Mouse (Mus musculus): ENCODE results near the gene Arid5a. TPM values are rescaled to one million over a fixed set of nuclear protein-coding genes. Genes with fewer than 3 reads are reported as not detected.

The Arid5a gene
- total RNA-seq, 2 experiments from 2014 or later: 33.9 to 42.2 TPM

- no peak for ATAC-seq (replicated peaks; ENCODE audit: poor library complexity, severe bottlenecking)
Observed at GRCm38 (mm10) chr1:36281849-36282248, 25.7 kb upstream of the Arid5a start.

GRCm38 (mm10) chr1:36293470-36293869 lies 14.1 kb upstream of the Arid5a start:
- no peak for ATAC-seq (replicated peaks; ENCODE audit: poor library complexity, severe bottlenecking)

GRCm38 (mm10) chr1:36294402-36294801 lies 13.1 kb upstream of the Arid5a start:
- ATAC-seq (replicated peaks; ENCODE audit: poor library complexity, severe bottlenecking): no peak

GRCm38 (mm10) chr1:36296466-36297149 lies 10.9 kb upstream of the Arid5a start:
- peak; percentile 75 for ATAC-seq (replicated peaks; ENCODE audit: poor library complexity, severe bottlenecking)

- ATAC-seq (replicated peaks; ENCODE audit: poor library complexity, severe bottlenecking): no peak
Observed at GRCm38 (mm10) chr1:36298107-36298506, 9.4 kb upstream of the Arid5a start.

- ATAC-seq (replicated peaks; ENCODE audit: poor library complexity, severe bottlenecking): no peak
Observed at GRCm38 (mm10) chr1:36299126-36299525, 8.4 kb upstream of the Arid5a start.

GRCm38 (mm10) chr1:36299676-36300075 lies 7.9 kb upstream of the Arid5a start:
- ATAC-seq (replicated peaks; ENCODE audit: poor library complexity, severe bottlenecking): no peak

GRCm38 (mm10) chr1:36300486-36300885 lies 7.0 kb upstream of the Arid5a start:
- no peak for ATAC-seq (replicated peaks; ENCODE audit: poor library complexity, severe bottlenecking)

GRCm38 (mm10) chr1:36302273-36302672 lies 5.3 kb upstream of the Arid5a start:
- no peak for ATAC-seq (replicated peaks; ENCODE audit: poor library complexity, severe bottlenecking)

- ATAC-seq (replicated peaks; ENCODE audit: poor library complexity, severe bottlenecking): no peak
Observed at GRCm38 (mm10) chr1:36302957-36303356, 4.6 kb upstream of the Arid5a start.

GRCm38 (mm10) chr1:36303381-36304320 lies 3.9 kb upstream of the Arid5a start:
- ATAC-seq (replicated peaks; ENCODE audit: poor library complexity, severe bottlenecking): 0 out of 2 replicates have a peak, but pooled peaks have one; percentile 5

GRCm38 (mm10) chr1:36304764-36305163 lies 2.8 kb upstream of the Arid5a start:
- no peak for ATAC-seq (replicated peaks; ENCODE audit: poor library complexity, severe bottlenecking)

GRCm38 (mm10) chr1:36306120-36306519 lies 1.4 kb upstream of the Arid5a start:
- no peak for ATAC-seq (replicated peaks; ENCODE audit: poor library complexity, severe bottlenecking)

GRCm38 (mm10) chr1:36307121-36307494 lies 425 bp upstream of the Arid5a start:
- peak; percentile 9; the same call in 1 of the 2 replicates for ATAC-seq (replicated peaks; ENCODE audit: poor library complexity, severe bottlenecking)

GRCm38 (mm10) chr1:36308451-36308901 lies 943 bp downstream of the Arid5a start:
- ATAC-seq (replicated peaks; ENCODE audit: poor library complexity, severe bottlenecking): peak; percentile 8

- no peak for ATAC-seq (replicated peaks; ENCODE audit: poor library complexity, severe bottlenecking)
Observed at GRCm38 (mm10) chr1:36308966-36309475, 1.5 kb downstream of the Arid5a start.

- peak; percentile 54 for ATAC-seq (replicated peaks; ENCODE audit: poor library complexity, severe bottlenecking)
Observed at GRCm38 (mm10) chr1:36309498-36309901, 2.0 kb downstream of the Arid5a start.

- ATAC-seq (replicated peaks; ENCODE audit: poor library complexity, severe bottlenecking): no peak
Observed at GRCm38 (mm10) chr1:36314959-36315775, 7.6 kb downstream of the Arid5a start.

GRCm38 (mm10) chr1:36315776-36316100 lies 8.2 kb downstream of the Arid5a start:
- ATAC-seq (replicated peaks; ENCODE audit: poor library complexity, severe bottlenecking): no peak

- ATAC-seq (replicated peaks; ENCODE audit: poor library complexity, severe bottlenecking): no peak
Observed at GRCm38 (mm10) chr1:36321164-36321563, 13.6 kb downstream of the Arid5a start.

Data from granulocyte monocyte progenitor cell, adult 5-6 weeks (primary cell).